Mouse (Mus musculus) induced T-regulatory cell, adult 2 months (primary cell): ENCODE data around the gene C8a.

ENCODE experiments used
- DNase-seq: peaks from one replicate; pipeline ENCODE4 v3.0.0-alpha.2; 2012; ENCODE audit warnings: low read depth

C8a gene

GRCm38 (mm10) chr4:104838342-104838741 is 37.9 kb downstream of the C8a start:
- no peak for DNase-seq

DNA sequence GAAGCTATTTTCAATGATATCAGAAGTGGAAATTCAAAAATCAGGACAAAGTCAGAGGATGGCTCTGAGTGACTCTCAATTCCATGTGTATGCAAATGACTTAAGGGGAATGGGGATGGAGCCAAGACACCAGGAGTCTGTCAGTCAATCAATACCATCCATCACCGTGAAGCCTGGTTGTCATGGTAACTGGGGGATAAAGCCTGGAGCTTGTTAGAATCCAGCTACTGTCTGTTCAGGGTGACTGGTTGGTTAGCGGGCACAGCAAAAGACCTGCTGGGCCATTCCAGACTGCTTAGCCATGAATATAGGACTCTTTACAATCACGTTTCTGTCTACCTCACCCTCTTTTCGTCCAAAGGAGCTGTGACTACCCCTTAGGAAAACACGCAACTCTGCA is 41.1 kb downstream of the C8a start:
- no peak for DNase-seq

DNA sequence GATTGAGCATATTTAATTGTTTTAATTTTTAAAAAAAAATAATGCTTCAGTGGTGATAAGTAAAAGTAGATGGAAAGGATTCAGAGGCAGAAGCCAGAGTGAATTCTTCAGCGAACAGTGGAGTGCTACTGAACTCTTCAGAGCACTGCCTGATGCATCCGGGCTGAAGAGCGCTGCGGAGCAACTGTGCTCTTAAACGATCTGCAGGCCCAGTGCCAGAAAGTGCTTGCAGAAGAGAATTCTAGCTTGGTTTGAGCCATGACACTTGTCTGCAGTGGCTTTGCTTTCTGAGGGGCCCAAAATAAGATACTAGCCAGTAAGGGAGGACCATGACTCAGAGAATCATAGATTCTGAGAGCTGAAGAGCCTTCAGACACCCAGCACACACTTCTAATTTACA is 47.3 kb downstream of the C8a start:
- no peak for DNase-seq

GRCm38 (mm10) chr4:104824381-104825077 is 51.7 kb downstream of the C8a start:
- DNase-seq: no peak

DNA sequence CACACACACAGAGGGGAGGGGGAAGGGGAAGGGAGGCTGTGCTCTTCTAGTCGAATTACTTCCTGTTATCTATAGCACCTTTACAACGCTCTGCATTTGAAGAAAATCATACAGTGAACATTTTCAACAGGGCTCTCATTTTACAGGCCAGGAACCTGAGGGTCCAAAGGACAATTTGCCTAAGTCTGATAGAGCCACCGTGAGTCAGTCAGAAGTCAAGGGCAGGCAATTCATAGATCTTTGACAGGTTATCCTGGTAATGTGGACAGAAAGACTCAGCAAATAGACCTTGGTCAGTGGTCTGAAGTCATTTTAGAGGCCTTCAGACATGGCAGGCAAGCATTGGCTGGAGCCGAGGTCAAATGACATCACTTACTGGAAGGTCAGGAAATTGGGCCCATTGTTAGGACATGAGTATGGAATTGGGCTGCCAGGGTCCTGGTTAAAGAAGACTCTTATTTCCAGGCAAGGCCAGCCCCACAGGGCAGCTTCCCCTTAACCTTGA is 52.5 kb downstream of the C8a start:
- no peak for DNase-seq

GRCm38 (mm10) chr4:104819891-104820290 is 56.3 kb downstream of the C8a start:
- DNase-seq: no peak

- no peak for DNase-seq
These were observed 57.2 kb downstream of the C8a start for GRCm38 (mm10) chr4:104818986-104819385.

- no peak for DNase-seq
These were observed 58.7 kb downstream of the C8a start for GRCm38 (mm10) chr4:104817509-104817908.

GRCm38 (mm10) chr4:104816519-104817232 is 59.5 kb downstream of the C8a start:
- DNase-seq: no peak

DNA sequence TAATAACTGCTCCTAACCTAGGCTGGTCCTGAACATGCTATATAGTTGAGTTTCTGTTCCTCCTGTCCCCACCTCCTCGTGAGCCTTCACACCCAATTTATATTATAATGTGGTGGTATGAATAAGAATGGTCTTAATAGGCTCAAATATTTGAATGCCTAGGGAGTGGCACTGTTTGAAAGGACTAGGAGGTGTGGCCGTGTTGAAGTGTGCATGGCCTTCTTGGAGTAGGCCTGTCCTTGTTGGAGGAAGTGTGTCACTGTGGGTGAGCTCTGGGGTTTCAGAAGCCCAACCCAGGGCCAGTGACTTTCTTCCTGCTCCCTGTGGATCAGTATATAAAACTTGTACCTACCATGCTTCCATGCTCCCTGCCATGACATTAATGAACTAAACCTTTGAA is 62.6 kb downstream of the C8a start:
- no peak for DNase-seq

DNA sequence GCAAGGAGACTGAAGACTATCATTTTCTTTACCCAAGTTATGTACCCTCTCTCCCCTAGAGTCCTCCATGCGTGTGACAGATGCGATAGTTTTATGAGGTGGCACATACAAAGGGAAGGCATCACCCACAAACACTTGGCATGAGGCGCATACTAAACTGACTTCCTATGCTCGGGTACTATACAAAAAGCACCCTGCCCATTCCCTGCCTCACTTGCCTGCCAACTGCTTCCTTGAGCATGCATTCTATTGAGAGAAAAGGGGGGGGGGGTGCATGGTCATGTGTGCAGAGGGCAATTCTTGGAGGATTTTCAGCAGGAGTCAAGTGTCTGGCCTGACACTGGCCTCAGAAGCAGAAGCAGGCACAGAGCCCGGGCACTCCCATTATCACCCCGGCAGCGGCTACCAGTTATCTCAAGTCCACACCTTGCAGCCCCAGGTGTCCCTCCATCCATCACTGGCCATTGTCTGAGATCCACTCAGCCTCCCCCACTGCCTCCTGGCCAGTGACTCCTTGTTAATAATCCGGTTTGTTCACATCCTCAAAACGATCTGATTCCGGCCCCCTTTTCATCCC is 65.4 kb downstream of the C8a start:
- no peak for DNase-seq

GRCm38 (mm10) chr4:104805414-104806257 is 70.6 kb downstream of the C8a start:
- DNase-seq: no peak

GRCm38 (mm10) chr4:104804100-104804499 is 72.1 kb downstream of the C8a start:
- no peak for DNase-seq

DNA sequence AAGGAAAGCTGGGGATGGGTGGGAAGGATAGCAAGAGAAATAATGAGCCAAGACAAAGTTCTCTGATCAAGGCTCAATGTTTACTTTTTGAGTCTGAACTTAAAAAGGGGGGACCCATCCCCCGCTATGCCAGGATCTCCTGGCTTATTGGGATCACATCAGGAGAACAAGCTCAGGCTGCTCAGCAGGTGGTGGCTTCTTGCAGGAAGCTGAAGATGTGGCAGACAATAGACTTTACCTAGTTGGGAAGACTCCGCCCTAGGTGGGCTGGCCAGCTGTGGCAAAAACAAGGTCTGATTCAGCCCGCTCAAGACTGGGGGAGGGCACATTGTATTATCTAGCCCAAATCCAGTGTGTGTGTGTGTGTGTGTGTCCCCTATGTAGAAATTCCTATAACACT is 74.6 kb downstream of the C8a start:
- no peak for DNase-seq

DNA sequence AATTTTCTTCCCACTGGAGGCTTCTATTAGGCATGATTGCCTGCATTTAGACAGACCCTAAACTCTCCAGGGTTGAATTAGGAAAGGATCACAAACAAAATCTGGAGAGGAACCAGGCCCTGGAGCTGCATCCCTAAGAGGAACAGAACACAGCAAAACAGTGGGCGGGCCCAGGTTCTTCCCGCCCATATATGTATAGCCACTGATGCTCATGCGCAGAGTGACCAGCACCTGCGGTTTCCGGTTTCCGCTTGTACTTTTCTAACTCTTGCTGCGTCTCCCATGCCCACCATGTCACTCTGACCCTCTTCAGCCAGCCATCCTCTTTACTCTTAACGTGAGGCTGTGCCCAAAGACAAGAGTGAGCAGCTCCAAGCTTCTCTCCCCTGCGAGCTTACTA is 77.2 kb downstream of the C8a start:
- DNase-seq: no peak

DNA sequence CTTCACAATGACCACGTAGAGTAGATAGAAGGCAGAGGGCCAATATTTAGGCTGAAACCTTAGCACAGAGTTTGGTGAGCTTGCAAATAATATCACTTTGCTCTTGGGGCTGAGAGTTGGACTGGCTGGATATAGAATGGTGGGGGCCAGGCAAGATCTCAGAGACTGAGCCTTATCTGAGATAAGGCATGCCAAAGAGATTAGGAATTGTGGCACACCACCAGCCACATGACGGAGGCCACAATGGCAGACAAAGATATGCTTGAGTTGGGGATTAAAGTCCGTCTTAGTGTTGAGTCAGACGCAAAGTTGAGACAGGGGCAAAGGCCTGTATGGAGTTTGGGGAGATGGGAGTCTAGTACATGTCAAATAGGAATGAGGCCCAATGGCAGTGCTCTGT is 84.1 kb downstream of the C8a start:
- DNase-seq: no peak

DNA sequence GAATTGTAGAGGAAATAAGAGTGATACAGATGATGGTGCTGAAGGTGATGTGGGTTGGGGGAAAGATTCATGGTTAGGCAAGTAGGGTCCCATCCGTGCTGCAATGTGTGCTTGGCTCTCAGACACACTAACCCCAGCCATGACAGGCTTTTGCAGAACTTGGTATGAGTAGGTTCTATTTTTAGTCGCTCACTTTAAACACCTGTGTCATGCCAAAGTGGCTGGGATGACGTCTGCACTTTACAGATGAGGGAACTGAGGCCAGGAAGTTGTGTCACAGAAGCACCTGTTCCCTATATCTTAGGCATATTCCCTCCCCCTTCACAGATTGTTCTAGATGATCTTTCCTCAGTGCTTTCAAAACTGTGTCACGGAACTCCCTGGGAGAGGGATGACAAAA is 93.9 kb downstream of the C8a start:
- no peak for DNase-seq

GRCm38 (mm10) chr4:104781441-104781840 is 94.8 kb downstream of the C8a start:
- no peak for DNase-seq

- no peak for DNase-seq
These were observed 96.7 kb downstream of the C8a start for GRCm38 (mm10) chr4:104779460-104779859.

- DNase-seq: no peak
These were observed 100.6 kb downstream of the C8a start for GRCm38 (mm10) chr4:104775601-104776000.

GRCm38 (mm10) chr4:104770331-104770730 is 105.9 kb downstream of the C8a start:
- no peak for DNase-seq

DNA sequence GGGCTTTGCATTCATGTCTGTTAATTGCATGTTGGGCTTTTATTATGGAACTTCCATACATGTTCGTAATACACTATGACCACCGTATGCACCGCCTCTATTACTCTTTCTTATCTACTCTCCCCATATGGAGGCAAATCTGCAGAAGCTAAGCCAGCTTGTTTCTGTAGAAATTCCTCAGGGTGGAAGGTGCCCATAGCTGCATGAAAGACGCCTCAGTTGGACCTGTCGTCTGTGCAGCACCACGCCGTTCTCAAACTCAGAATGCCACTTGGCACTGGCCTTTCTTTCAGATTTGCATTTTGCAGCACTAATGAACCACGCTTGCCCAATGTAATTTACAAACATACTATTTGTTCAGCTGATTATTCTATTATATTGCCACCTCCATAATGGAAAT is 106.6 kb downstream of the C8a start:
- DNase-seq: no peak
